Mouse (Mus musculus): ENCODE results near the gene Zfp579. TPM values are rescaled to one million over a fixed set of nuclear protein-coding genes. Genes with fewer than 3 reads are reported as not detected.

Zfp579 gene
- polyA plus RNA-seq, 1 experiment from 2014 or later = 25.7 TPM

GRCm38 (mm10) chr7:4934160-4934914 lies 61.6 kb downstream of the Zfp579 start:
- Histone ChIP-seq H3K27ac (replicated peaks) (no peak overlapping the region), H3K27me3 (replicated peaks) (no peaks in the 10 kb centered on the region; the same call in 1 of the 2 replicates), H3K4me3 (no peak overlapping the region), H3K9me3 (no peaks in the 10 kb centered on the region), H3K4me2 (no peak overlapping the region), H3K4me1 (no peaks in the 10 kb centered on the region), H3K36me3 (no peaks in the 10 kb centered on the region), H3K9ac (no peak overlapping the region)
- WGBS = 60% methylated on average over 4 of the region's 4 CpGs
- ATAC-seq (ENCODE audit: extremely low read depth, insufficient number of reproducible peaks, low FRiP score, low TSS enrichment) = no peak

Other genes with a start within 250 kb of the Zfp579 start
- gene Cox6b2, start 243.1 kb downstream of the Zfp579 start, polyA plus RNA-seq (2015; fragmentation: Nextera tagmentation; extraction: Ambion mirVana) = 35.4 and 36.4 TPM in 2 replicates
- gene Fam71e2, start 224.9 kb downstream of the Zfp579 start, polyA plus RNA-seq (2015; fragmentation: Nextera tagmentation; extraction: Ambion mirVana) = not detected in 2 replicates
- gene Il11, start 213.3 kb downstream of the Zfp579 start, polyA plus RNA-seq (2015; fragmentation: Nextera tagmentation; extraction: Ambion mirVana) = 0.09 TPM in 1 of 2 replicates, not detected in the other
- not detected in 2 replicates for gene Tmem190, start 213.2 kb downstream of the Zfp579 start, polyA plus RNA-seq (2015; fragmentation: Nextera tagmentation; extraction: Ambion mirVana)
- 4.1 and 4.3 TPM in 2 replicates for gene Tmem238, start 206.5 kb downstream of the Zfp579 start, polyA plus RNA-seq (2015; fragmentation: Nextera tagmentation; extraction: Ambion mirVana)
- 209 and 245 TPM in 2 replicates for gene Rpl28, start 203.3 kb downstream of the Zfp579 start, polyA plus RNA-seq (2015; fragmentation: Nextera tagmentation; extraction: Ambion mirVana)
- 327 and 359 TPM in 2 replicates for gene Ube2s, start 183.6 kb downstream of the Zfp579 start, polyA plus RNA-seq (2015; fragmentation: Nextera tagmentation; extraction: Ambion mirVana)
- gene Shisa7, start 151.5 kb downstream of the Zfp579 start, polyA plus RNA-seq (2015; fragmentation: Nextera tagmentation; extraction: Ambion mirVana) = 0.04 TPM in 2 replicates
- gene Isoc2b, start 125.9 kb downstream of the Zfp579 start, polyA plus RNA-seq (2015; fragmentation: Nextera tagmentation; extraction: Ambion mirVana) = 3.7 and 3.8 TPM in 2 replicates
- 1.4 TPM in 2 replicates for gene Isoc2a, start 119.0 kb downstream of the Zfp579 start, polyA plus RNA-seq (2015; fragmentation: Nextera tagmentation; extraction: Ambion mirVana)
- 0.27 TPM in 1 of 2 replicates, not detected in the other for gene Gm36210, start 89.6 kb downstream of the Zfp579 start, polyA plus RNA-seq (2015; fragmentation: Nextera tagmentation; extraction: Ambion mirVana)
- gene Zfp628, start 80.9 kb downstream of the Zfp579 start, polyA plus RNA-seq (2015; fragmentation: Nextera tagmentation; extraction: Ambion mirVana) = 2.4 and 2.9 TPM in 2 replicates
- gene Nat14, start 74.1 kb downstream of the Zfp579 start, polyA plus RNA-seq (2015; fragmentation: Nextera tagmentation; extraction: Ambion mirVana) = 4.2 and 5.8 TPM in 2 replicates
- gene Ssc5d, start 70.4 kb downstream of the Zfp579 start, polyA plus RNA-seq (2015; fragmentation: Nextera tagmentation; extraction: Ambion mirVana) = 1.5 and 2.0 TPM in 2 replicates
- 4.0 and 5.8 TPM in 2 replicates for gene Sbk2, start 31.8 kb downstream of the Zfp579 start, polyA plus RNA-seq (2015; fragmentation: Nextera tagmentation; extraction: Ambion mirVana)
- 0.12 and 0.55 TPM in 2 replicates for gene Sbk3, start 25.0 kb downstream of the Zfp579 start, polyA plus RNA-seq (2015; fragmentation: Nextera tagmentation; extraction: Ambion mirVana)
- 10.7 and 12.3 TPM in 2 replicates for gene Zfp524, start 18.3 kb upstream of the Zfp579 start, polyA plus RNA-seq (2015; fragmentation: Nextera tagmentation; extraction: Ambion mirVana)
- 25.6 and 28.4 TPM in 2 replicates for gene Fiz1, start 18.5 kb upstream of the Zfp579 start, polyA plus RNA-seq (2015; fragmentation: Nextera tagmentation; extraction: Ambion mirVana)
- gene Gm44973, start 19.3 kb upstream of the Zfp579 start, polyA plus RNA-seq (2015; fragmentation: Nextera tagmentation; extraction: Ambion mirVana) = not detected in 2 replicates
- gene Zfp865, start 24.2 kb upstream of the Zfp579 start, polyA plus RNA-seq (2015; fragmentation: Nextera tagmentation; extraction: Ambion mirVana) = 3.8 and 4.4 TPM in 2 replicates
- gene Ccdc106, start 24.4 kb upstream of the Zfp579 start, polyA plus RNA-seq (2015; fragmentation: Nextera tagmentation; extraction: Ambion mirVana) = 2.1 and 4.2 TPM in 2 replicates
- not detected in 2 replicates for gene 4632433K11Rik, start 38.0 kb upstream of the Zfp579 start, polyA plus RNA-seq (2015; fragmentation: Nextera tagmentation; extraction: Ambion mirVana)
- gene Zfp784, start 42.3 kb upstream of the Zfp579 start, polyA plus RNA-seq (2015; fragmentation: Nextera tagmentation; extraction: Ambion mirVana) = 5.4 and 5.7 TPM in 2 replicates
- gene Zfp580, start 55.4 kb upstream of the Zfp579 start, polyA plus RNA-seq (2015; fragmentation: Nextera tagmentation; extraction: Ambion mirVana) = 16.4 and 18.7 TPM in 2 replicates
- 69.8 and 77.4 TPM in 2 replicates for gene U2af2, start 66.0 kb upstream of the Zfp579 start, polyA plus RNA-seq (2015; fragmentation: Nextera tagmentation; extraction: Ambion mirVana)
- 50.2 and 51.4 TPM in 2 replicates for gene Epn1, start 84.1 kb upstream of the Zfp579 start, polyA plus RNA-seq (2015; fragmentation: Nextera tagmentation; extraction: Ambion mirVana)
- 0.11 TPM in 1 of 2 replicates, not detected in the other for gene Rfpl4, start 120.8 kb upstream of the Zfp579 start, polyA plus RNA-seq (2015; fragmentation: Nextera tagmentation; extraction: Ambion mirVana)
- 1.6 and 1.8 TPM in 2 replicates for gene Rasl2-9, start 129.8 kb upstream of the Zfp579 start, polyA plus RNA-seq (2015; fragmentation: Nextera tagmentation; extraction: Ambion mirVana)
- gene Vmn1r55, start 153.5 kb upstream of the Zfp579 start, polyA plus RNA-seq (2015; fragmentation: Nextera tagmentation; extraction: Ambion mirVana) = 0.03 and 0.05 TPM in 2 replicates
- not detected in 2 replicates for gene Vmn1r56, start 200.6 kb upstream of the Zfp579 start, polyA plus RNA-seq (2015; fragmentation: Nextera tagmentation; extraction: Ambion mirVana)
- gene Vmn1r57, start 222.3 kb upstream of the Zfp579 start, polyA plus RNA-seq (2015; fragmentation: Nextera tagmentation; extraction: Ambion mirVana) = not detected in 2 replicates